Mouse (Mus musculus): ENCODE measurements around the gene Prkce. TPM values are rescaled to one million over a fixed set of nuclear protein-coding genes. Genes with fewer than 3 reads are reported as not detected.

Gene Prkce
- total RNA-seq, 1 experiment, result 1.7 TPM

DNA sequence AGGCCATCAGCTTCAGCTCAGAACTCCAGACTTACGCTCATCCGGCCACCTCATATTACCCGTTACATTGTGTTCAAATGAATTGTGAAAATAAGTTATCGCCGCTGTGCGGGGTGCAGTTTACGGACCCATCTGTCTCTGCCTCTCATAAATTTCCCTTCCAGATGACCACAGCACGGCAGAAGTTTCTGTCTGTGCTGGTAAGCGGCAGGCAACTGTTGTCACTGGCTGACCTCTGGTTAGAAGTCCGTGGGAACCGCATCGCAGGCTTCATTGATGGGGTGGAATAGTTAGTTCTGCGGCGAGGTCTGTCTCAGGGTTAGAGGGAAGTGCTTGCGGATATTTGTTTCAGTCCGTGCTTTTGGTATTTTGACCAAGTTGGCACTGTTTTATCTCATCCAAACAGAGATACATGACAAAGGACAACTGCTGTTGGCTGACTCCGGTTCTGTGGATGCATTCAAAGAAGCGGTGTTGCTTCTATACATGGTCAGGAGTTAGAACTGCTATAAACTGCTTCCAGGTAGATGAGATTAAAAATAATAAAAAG, 372.4 kb downstream of the Prkce start:
- no peak overlapping the region for H3K27ac ChIP-seq (ENCODE audit: insufficient read depth, low read depth, low read length, poor library complexity, severe bottlenecking)
- no peak overlapping the region for H3K4me3 ChIP-seq (ENCODE audit: insufficient read depth in 1 of 2, low read depth in 1 of 2, low read length in 2 of 2, poor library complexity in 1 of 2, severe bottlenecking in 1 of 2)
- DNase-seq (ENCODE audit: low read depth, low spot score), result no peak
- no peaks in the 10 kb centered on the region for H3K4me1 ChIP-seq (ENCODE audit: control insufficient read depth in 2 of 2, insufficient read depth in 2 of 2, low read length in 2 of 2, poor library complexity in 1 of 2)
- TF ChIP-seq ZC3H11A (IDR thresholded peaks at IDR 0.05; ENCODE audit: borderline replicate concordance, low read depth, low read length), result no peak
- no peak for TF ChIP-seq HCFC1 (IDR thresholded peaks at IDR 0.05; ENCODE audit: borderline replicate concordance, insufficient read depth, low read length)
- no peak for TF ChIP-seq CHD2 (IDR thresholded peaks at IDR 0.05; ENCODE audit: low read depth, low read length)
- no peak overlapping the region for H3K9ac ChIP-seq (ENCODE audit: insufficient read depth, low read depth, low read length, poor library complexity, severe bottlenecking)
- H3K36me3 ChIP-seq (ENCODE audit: control insufficient read depth, insufficient read depth, low read length, poor library complexity, severe bottlenecking), result no peaks in the 10 kb centered on the region
- no peaks in the 10 kb centered on the region for H3K9me3 ChIP-seq (ENCODE audit: control insufficient read depth, insufficient read depth, low read depth, low read length)
- in situ Hi-C loops (cut with MboI; ENCODE audit: low sequenced_read_pairs in 2 of 2, unreplicated experiment in 2 of 2), result no loop called here

- Histone ChIP-seq H3K9ac (ENCODE audit: insufficient read depth, low read depth, low read length, poor library complexity, severe bottlenecking) (no peak overlapping the region), H3K4me3 (ENCODE audit: insufficient read depth in 1 of 2, low read depth in 1 of 2, low read length in 2 of 2, poor library complexity in 1 of 2, severe bottlenecking in 1 of 2) (no peak overlapping the region), H3K9me3 (ENCODE audit: control insufficient read depth, insufficient read depth, low read depth, low read length) (no peaks in the 10 kb centered on the region), H3K36me3 (ENCODE audit: control insufficient read depth, insufficient read depth, low read length, poor library complexity, severe bottlenecking) (no peaks in the 10 kb centered on the region), H3K27ac (ENCODE audit: insufficient read depth, low read depth, low read length, poor library complexity, severe bottlenecking) (no peak overlapping the region), H3K4me1 (ENCODE audit: control insufficient read depth in 2 of 2, insufficient read depth in 2 of 2, low read length in 2 of 2, poor library complexity in 1 of 2) (no peaks in the 10 kb centered on the region)
- in situ Hi-C loops (cut with MboI; ENCODE audit: low sequenced_read_pairs in 2 of 2, unreplicated experiment in 2 of 2), result no loop called here
- DNase-seq (ENCODE audit: low read depth, low spot score), result no peak
- TF ChIP-seq ZC3H11A (IDR thresholded peaks at IDR 0.05; ENCODE audit: borderline replicate concordance, low read depth, low read length) (no peak), CHD2 (IDR thresholded peaks at IDR 0.05; ENCODE audit: low read depth, low read length) (no peak), ZNF384 (IDR thresholded peaks at IDR 0.05; ENCODE audit: low read depth, low read length) (no peak), MAFK (IDR thresholded peaks at IDR 0.05; ENCODE audit: insufficient read depth, low read depth, low read length) (no peak), HCFC1 (IDR thresholded peaks at IDR 0.05; ENCODE audit: borderline replicate concordance, insufficient read depth, low read length) (no peak)
These were observed 378.9 kb downstream of the Prkce start for GRCm38 (mm10) chr17:86546529-86546928.

- Histone ChIP-seq H3K9ac (ENCODE audit: insufficient read depth, low read depth, low read length, poor library complexity, severe bottlenecking) (no peak overlapping the region), H3K9me3 (ENCODE audit: control insufficient read depth, insufficient read depth, low read depth, low read length) (no peaks in the 10 kb centered on the region), H3K27ac (ENCODE audit: insufficient read depth, low read depth, low read length, poor library complexity, severe bottlenecking) (no peak overlapping the region), H3K4me1 (ENCODE audit: control insufficient read depth in 2 of 2, insufficient read depth in 2 of 2, low read length in 2 of 2, poor library complexity in 1 of 2) (no peaks in the 10 kb centered on the region), H3K4me3 (ENCODE audit: insufficient read depth in 1 of 2, low read depth in 1 of 2, low read length in 2 of 2, poor library complexity in 1 of 2, severe bottlenecking in 1 of 2) (no peak overlapping the region), H3K36me3 (ENCODE audit: control insufficient read depth, insufficient read depth, low read length, poor library complexity, severe bottlenecking) (no peaks in the 10 kb centered on the region)
- DNase-seq (ENCODE audit: low read depth, low spot score), result no peak
- in situ Hi-C loops (cut with MboI; ENCODE audit: low sequenced_read_pairs in 2 of 2, unreplicated experiment in 2 of 2), result no loop called here
- TF ChIP-seq HCFC1 (IDR thresholded peaks at IDR 0.05; ENCODE audit: borderline replicate concordance, insufficient read depth, low read length) (no peak), CHD2 (IDR thresholded peaks at IDR 0.05; ENCODE audit: low read depth, low read length) (no peak), ZNF384 (IDR thresholded peaks at IDR 0.05; ENCODE audit: low read depth, low read length) (no peak), ZC3H11A (IDR thresholded peaks at IDR 0.05; ENCODE audit: borderline replicate concordance, low read depth, low read length) (no peak), MAFK (IDR thresholded peaks at IDR 0.05; ENCODE audit: insufficient read depth, low read depth, low read length) (no peak)
These were observed 381.5 kb downstream of the Prkce start for GRCm38 (mm10) chr17:86549128-86549527.

DNA sequence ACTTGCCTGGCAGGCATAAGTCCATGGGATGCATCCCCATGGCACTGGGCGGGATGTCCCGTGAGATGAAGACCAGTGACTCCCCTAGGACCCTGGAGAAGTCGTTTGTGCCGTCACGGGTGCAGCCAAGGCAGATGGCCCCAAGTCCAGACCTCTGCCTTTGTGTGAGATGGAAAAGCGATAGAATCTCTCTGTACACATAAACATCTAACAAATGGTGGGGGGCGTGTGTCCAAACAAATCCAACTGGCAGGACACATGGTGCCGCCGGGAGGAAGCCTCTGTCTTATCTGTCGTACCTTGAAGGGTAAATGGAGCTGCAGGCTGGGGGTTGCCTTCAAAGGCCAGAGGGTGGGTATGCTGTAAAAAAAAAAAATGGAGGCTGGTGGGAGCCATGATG, 384.0 kb downstream of the Prkce start:
- no peaks in the 10 kb centered on the region; the same call in 1 of the 2 replicates for H3K36me3 ChIP-seq (ENCODE audit: control insufficient read depth, insufficient read depth, low read length, poor library complexity, severe bottlenecking)
- no peak for TF ChIP-seq MAFK (IDR thresholded peaks at IDR 0.05; ENCODE audit: insufficient read depth, low read depth, low read length)
- no peak for TF ChIP-seq HCFC1 (IDR thresholded peaks at IDR 0.05; ENCODE audit: borderline replicate concordance, insufficient read depth, low read length)
- no peak for TF ChIP-seq ZC3H11A (IDR thresholded peaks at IDR 0.05; ENCODE audit: borderline replicate concordance, low read depth, low read length)
- TF ChIP-seq CHD2 (IDR thresholded peaks at IDR 0.05; ENCODE audit: low read depth, low read length), result no peak
- in situ Hi-C loops (cut with MboI; ENCODE audit: low sequenced_read_pairs in 2 of 2, unreplicated experiment in 2 of 2), result no loop called here
- H3K9ac ChIP-seq (ENCODE audit: insufficient read depth, low read depth, low read length, poor library complexity, severe bottlenecking), result no peak overlapping the region
- no peak overlapping the region for H3K27ac ChIP-seq (ENCODE audit: insufficient read depth, low read depth, low read length, poor library complexity, severe bottlenecking)
- no peaks in the 10 kb centered on the region for H3K4me1 ChIP-seq (ENCODE audit: control insufficient read depth in 2 of 2, insufficient read depth in 2 of 2, low read length in 2 of 2, poor library complexity in 1 of 2)
- no peak for DNase-seq (ENCODE audit: low read depth, low spot score)
- no peak overlapping the region for H3K4me3 ChIP-seq (ENCODE audit: insufficient read depth in 1 of 2, low read depth in 1 of 2, low read length in 2 of 2, poor library complexity in 1 of 2, severe bottlenecking in 1 of 2)
- H3K9me3 ChIP-seq (ENCODE audit: control insufficient read depth, insufficient read depth, low read depth, low read length), result no peaks in the 10 kb centered on the region

DNA sequence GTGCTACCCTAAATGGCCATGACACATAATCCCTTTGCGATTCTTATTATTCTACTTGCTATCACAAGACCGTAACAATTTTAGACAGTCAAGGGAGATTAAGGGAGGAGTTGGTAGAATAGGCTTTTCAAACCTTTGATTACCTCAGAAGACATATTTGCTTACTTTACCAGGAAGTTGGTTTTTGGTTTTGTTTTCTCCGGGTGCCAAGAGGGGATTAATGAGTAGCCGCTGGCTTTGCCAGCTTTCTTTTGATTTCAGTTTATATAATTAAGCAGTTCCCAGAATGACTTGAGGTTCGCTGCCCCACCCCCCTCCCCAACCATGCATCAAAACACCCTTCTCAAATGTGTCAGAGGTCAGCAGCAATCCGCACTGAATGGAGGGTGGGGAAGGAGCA, 384.4 kb downstream of the Prkce start:
- Histone ChIP-seq H3K9me3 (ENCODE audit: control insufficient read depth, insufficient read depth, low read depth, low read length) (no peaks in the 10 kb centered on the region), H3K9ac (ENCODE audit: insufficient read depth, low read depth, low read length, poor library complexity, severe bottlenecking) (no peak overlapping the region), H3K4me3 (ENCODE audit: insufficient read depth in 1 of 2, low read depth in 1 of 2, low read length in 2 of 2, poor library complexity in 1 of 2, severe bottlenecking in 1 of 2) (no peak overlapping the region), H3K4me1 (ENCODE audit: control insufficient read depth in 2 of 2, insufficient read depth in 2 of 2, low read length in 2 of 2, poor library complexity in 1 of 2) (no peaks in the 10 kb centered on the region), H3K36me3 (ENCODE audit: control insufficient read depth, insufficient read depth, low read length, poor library complexity, severe bottlenecking) (no peaks in the 10 kb centered on the region; the same call in 1 of the 2 replicates), H3K27ac (ENCODE audit: insufficient read depth, low read depth, low read length, poor library complexity, severe bottlenecking) (no peak overlapping the region)
- no peak for DNase-seq (ENCODE audit: low read depth, low spot score)
- in situ Hi-C loops (cut with MboI; ENCODE audit: low sequenced_read_pairs in 2 of 2, unreplicated experiment in 2 of 2), result no loop called here
- no peak for TF ChIP-seq ZNF384 (IDR thresholded peaks at IDR 0.05; ENCODE audit: low read depth, low read length)
- no peak for TF ChIP-seq HCFC1 (IDR thresholded peaks at IDR 0.05; ENCODE audit: borderline replicate concordance, insufficient read depth, low read length)
- TF ChIP-seq ZC3H11A (IDR thresholded peaks at IDR 0.05; ENCODE audit: borderline replicate concordance, low read depth, low read length), result no peak
- TF ChIP-seq MAFK (IDR thresholded peaks at IDR 0.05; ENCODE audit: insufficient read depth, low read depth, low read length), result no peak
- no peak for TF ChIP-seq CHD2 (IDR thresholded peaks at IDR 0.05; ENCODE audit: low read depth, low read length)
